Mouse (Mus musculus): ENCODE measurements around the gene Znrf2. TPM values are rescaled to one million over a fixed set of nuclear protein-coding genes. Genes with fewer than 3 reads are reported as not detected.
A peak's percentile ranks its signal among the peaks of the same experiment; 100 is the strongest.
"Not testable (repeated sequence)": the region's sequence is repeated elsewhere in the genome, so short reads cannot be mapped to it uniquely, and the experiment has no call there.

Znrf2 gene
- total RNA-seq, 2 experiments from 2014 or later, result 13.1 to 16.3 TPM

- DNase-seq (ENCODE audit: low spot score), result no peak
These were observed 10.9 kb upstream of the Znrf2 start for GRCm38 (mm10) chr6:54805779-54806178.

DNA sequence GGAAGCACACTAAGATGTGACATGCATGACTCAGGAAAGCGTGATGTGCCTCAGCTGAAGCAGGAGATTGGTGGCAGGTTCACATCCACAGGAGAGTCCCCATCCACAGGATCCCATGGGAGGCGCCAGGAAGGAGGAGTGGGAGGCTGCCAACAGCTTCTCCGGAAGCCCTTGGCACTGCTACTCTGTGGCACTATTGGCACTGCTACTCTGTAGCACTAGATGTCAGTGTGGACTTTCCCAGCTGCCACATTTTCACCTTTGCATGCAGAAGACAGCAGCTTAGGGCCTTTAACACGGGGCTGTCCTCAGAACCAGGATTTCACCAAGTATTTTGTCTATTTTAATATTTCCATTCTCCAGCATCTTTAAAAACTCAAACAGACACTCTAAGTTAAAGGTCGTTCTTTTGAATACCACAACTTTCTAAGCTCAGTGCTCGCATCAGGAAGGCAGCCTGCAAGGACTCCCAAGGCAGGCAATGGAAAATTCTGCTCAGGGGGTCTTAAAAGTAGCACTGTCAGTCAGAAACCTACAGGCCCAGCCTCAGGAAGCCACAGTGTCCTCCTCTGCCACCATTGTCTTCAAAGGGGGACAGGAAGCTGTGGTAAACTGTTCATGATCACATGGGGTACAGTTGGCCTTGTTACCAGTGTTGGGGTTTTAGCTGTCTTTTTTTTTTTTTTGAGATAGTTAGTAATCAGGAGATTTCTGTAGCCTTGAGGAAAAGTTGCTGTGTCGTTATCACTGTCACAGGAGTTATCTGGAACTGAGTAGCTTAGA lies 7.0 kb upstream of the Znrf2 start:
- DNase-seq (ENCODE audit: low spot score), result peak; percentile 30

DNA sequence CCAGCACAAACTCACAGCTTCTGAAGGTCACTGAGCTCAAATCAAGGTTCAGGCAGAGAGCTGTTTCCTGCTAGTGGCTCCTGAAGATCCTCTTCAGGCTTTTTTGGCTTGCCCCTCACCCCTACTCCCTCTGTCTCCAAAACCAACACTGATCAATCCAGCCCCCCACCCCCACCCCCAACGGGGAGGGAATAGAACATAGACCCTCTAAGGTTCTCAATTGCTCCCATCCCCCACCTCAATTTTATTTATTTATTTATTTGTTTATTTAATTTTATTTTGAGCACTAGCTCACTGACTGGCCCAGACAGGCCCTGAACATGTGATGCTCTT lies 6.4 kb upstream of the Znrf2 start:
- no peak for DNase-seq (ENCODE audit: low spot score)

- DNase-seq (ENCODE audit: low spot score), result peak; percentile 57
These were observed 5.0 kb upstream of the Znrf2 start for GRCm38 (mm10) chr6:54811546-54812250.

- peak; percentile 39 for DNase-seq (ENCODE audit: low spot score)
These were observed 4.4 kb upstream of the Znrf2 start for GRCm38 (mm10) chr6:54812276-54812675.

GRCm38 (mm10) chr6:54815428-54816130 lies 1.1 kb upstream of the Znrf2 start:
- no peak for DNase-seq (ENCODE audit: low spot score)

DNA sequence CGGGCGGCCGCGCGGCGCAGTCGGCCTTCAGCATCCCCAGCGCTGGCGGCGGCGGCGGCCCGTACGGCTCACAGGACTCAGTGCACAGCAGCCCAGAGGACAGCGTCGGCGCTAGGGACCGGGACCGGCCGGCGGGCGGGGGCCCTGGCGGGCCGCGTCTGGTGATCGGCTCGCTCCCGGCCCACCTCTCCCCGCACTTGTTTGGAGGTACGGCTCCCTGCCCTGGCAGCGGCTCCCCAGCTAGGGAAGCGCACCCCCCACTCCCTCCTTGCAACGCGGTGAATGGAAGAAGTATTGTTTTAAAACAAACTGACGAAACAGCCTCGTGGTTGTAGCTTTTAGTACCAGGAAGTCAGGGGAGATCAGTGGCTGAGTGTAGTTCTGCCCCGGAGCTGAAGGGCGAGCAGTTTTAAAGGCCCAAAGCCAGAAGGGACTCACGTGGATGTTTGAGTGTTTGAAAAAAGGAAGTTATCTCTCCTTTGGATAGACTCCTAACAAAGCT lies 601 bp downstream of the Znrf2 start:
- DNase-seq (ENCODE audit: low spot score), result peak; percentile 69

- no peak for DNase-seq (ENCODE audit: low spot score)
These were observed 1.7 kb downstream of the Znrf2 start for GRCm38 (mm10) chr6:54818389-54818788.

GRCm38 (mm10) chr6:54819272-54819671 lies 2.6 kb downstream of the Znrf2 start:
- DNase-seq (ENCODE audit: low spot score), result no peak

- no peak for DNase-seq (ENCODE audit: low spot score)
These were observed 3.0 kb downstream of the Znrf2 start for GRCm38 (mm10) chr6:54819746-54820145.

- DNase-seq (ENCODE audit: low spot score), result no peak
These were observed 5.6 kb downstream of the Znrf2 start for GRCm38 (mm10) chr6:54822348-54822747.

DNA sequence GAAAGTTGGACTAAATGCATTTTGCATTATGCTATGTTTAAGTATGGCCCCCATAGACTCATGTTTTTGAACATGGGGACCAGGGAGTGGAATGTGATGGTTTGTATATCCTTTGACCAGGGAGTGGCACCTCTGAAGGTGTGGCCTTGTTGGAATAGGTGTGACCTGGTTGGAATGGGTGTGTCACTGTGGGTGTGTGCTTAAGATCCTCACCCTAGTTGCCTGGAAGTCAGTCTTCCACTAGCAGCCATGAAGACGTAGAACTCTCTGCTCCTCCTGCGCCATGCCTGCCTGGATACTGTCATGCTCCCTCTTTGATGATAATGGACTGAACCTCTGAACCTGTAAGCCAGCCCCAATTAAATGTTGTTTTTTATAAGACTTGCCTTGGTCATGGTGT lies 7.8 kb downstream of the Znrf2 start:
- DNase-seq (ENCODE audit: low spot score), result not testable (repeated sequence)

- DNase-seq (ENCODE audit: low spot score), result peak; percentile 75
These were observed 10.8 kb downstream of the Znrf2 start for GRCm38 (mm10) chr6:54827481-54827880.

GRCm38 (mm10) chr6:54828274-54828673 lies 11.6 kb downstream of the Znrf2 start:
- no peak for DNase-seq (ENCODE audit: low spot score)

- DNase-seq (ENCODE audit: low spot score), result no peak
These were observed 13.5 kb downstream of the Znrf2 start for GRCm38 (mm10) chr6:54830048-54830772.

GRCm38 (mm10) chr6:54831069-54831720 lies 14.5 kb downstream of the Znrf2 start:
- peak; percentile 22 for DNase-seq (ENCODE audit: low spot score)

- DNase-seq (ENCODE audit: low spot score), result no peak
These were observed 16.7 kb downstream of the Znrf2 start for GRCm38 (mm10) chr6:54833427-54833826.

- no peak for DNase-seq (ENCODE audit: low spot score)
These were observed 19.9 kb downstream of the Znrf2 start for GRCm38 (mm10) chr6:54836666-54837065.

DNA sequence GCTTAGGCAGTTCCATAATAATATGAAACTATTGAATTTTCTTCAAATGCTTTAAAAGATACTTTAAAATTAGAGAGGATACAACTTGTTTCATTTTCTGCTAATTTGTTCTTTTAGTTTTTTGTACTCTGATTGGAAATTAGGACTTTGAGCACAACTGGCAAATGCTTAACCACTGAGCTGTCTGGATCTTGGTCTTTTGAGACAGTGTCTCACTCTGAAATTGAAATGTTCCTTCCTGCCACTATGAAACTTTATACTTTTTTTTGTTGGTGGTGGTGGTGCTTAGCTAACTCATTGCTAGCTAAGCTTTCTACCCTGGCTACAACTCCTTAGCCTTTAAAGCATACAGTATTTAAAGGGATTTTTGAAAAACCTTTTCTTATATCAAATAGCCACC lies 24.7 kb downstream of the Znrf2 start:
- no peak for DNase-seq (ENCODE audit: low spot score)

- no peak for DNase-seq (ENCODE audit: low spot score)
These were observed 25.3 kb downstream of the Znrf2 start for GRCm38 (mm10) chr6:54842041-54842440.

DNA sequence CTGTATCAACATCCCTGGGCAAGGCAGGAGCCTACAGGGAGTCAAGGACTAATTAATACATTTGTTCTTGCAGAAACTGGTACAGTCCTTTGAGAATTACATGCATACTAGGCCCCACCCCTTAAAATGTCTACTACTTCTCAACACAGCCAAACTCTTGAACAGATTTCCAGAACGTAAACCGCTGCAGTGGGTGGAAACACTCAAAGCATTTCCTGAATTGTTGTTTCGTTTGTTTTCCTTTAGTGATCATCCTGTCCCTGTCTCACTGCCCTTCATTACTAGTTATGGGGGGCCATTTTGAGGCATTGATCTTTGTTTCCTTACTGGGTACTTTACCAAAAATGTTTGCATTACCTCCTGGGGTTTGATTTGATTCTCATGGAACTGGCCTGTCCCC lies 31.8 kb downstream of the Znrf2 start:
- DNase-seq (ENCODE audit: low spot score), result no peak

Data from gastrocnemius, adult 18-20 months (tissue).